Mouse (Mus musculus) forelimb bud, embryonic 11.5 days (tissue): ENCODE measurements around the gene Tubb1.

ENCODE experiments used
- DNase-seq: peaks from one replicate; pipeline ENCODE4 v3.0.0-alpha.2; 2012; ENCODE audit warnings: low read depth, low spot score

The Tubb1 gene

DNA sequence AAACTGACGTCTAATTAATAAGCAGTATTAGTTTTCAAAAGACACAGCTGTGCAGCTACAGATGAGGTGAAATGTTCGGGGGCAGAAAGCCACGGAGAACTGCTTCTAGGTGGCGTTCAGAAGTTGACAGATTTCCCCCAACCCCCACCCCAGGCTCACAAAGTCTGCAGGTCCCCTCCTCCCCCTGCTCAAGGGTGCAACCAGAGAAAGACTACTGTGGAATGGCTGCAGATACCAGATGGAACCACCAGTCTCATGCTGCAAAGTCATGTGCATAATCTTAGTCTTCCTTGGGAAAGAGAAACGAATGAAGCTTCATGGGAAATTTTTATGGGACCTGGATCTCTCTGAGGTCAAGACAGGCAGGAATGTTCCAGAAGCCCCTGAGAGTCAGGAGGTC lies 51.8 kb downstream of the Tubb1 start:
- no peak for DNase-seq

DNA sequence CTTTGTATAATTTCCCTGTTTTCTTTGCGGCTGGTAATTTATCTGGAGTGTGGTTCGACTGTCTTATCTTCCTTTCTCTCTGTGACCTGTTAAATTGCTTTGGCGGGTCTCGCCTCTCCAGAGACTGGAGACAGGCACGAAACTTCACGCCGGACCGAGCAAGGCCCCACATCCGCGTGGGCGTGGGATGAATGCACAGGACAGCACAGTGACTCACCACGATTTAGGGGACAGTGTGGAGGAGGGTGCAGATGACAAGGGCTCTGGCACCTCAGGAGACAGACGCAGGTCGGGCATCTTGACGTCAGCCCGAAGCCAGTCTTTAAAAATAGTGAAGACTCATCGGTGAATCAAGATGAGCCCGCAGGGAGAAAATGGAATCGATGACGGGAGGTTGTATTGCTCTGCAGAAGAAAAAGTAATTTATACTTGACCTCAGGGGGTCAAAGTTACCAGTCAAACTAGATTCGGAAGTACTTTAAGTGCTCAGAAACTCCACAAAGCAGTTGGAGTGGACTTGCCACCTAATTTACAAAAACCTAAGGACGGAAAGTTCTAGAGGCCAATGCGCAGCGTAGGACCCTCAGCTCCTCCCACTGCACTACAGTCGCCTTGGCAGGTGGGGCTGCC lies 52.5 kb downstream of the Tubb1 start:
- no peak for DNase-seq
